Mouse (Mus musculus) megakaryocyte progenitor cell, adult 5-6 weeks (primary cell): ENCODE data around the gene Srsf2. TPM values are rescaled to one million over a fixed set of nuclear protein-coding genes. Genes with fewer than 3 reads are reported as not detected.
"Not testable (repeated sequence)": the region's sequence is repeated elsewhere in the genome, so short reads cannot be mapped to it uniquely, and the experiment has no call there.

Experiments used
- ATAC-seq: replicated peaks from 2 replicates; pipeline ENCODE4 v1.8.0; 2016; ENCODE audit warnings: mild to moderate bottlenecking, moderate TSS enrichment, inconsistent platforms; ENCODE audit not compliant: poor library complexity
- total RNA-seq, 2 experiments: library from RNA; stranded (forward) in 1 of 2; stranded (reverse) in 1 of 2; fragments of 157-497, 149-512 nt in 1 of 2; fragments of 200-1000 nt in 1 of 2; gene quantifications; 2 replicates each; pipeline versions ENCODE4 v1.2.3 to v1.2.4; 2015 to 2017

The Srsf2 gene
- 1,322 and 1,338 TPM in 2 replicates for total RNA-seq (2015)
- 519 and 522 TPM in 2 replicates for total RNA-seq (2017)

DNA sequence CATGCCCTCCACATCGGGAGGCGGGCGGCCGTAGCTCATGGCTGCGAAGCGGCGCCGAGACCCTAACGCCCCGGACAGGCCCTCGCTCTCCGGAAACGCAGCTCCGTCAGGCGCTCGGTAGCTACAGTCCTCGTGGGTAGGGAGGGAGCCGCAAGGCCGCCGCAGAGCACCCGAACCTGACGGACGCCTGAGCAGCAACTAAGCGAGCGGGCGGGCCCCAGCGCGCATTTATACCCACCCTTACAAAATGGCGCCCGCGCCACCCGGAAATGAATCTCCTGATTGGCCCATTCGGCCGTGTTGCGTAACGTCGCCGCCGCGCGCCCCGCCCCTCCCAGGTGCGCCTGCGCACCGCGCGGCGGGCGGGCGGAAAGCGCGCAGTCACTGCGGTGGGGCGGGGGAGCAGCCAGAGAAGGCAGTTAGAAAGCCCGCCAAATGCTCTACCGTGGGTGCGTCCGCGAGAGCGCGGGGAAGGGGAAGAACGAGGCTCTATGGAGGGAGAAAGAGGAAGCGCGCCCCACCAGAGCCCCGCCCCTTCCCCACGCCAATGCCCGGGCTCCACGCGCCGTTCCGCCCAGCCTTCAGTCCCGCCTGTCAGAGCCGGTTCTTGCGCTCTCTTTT lies at the start of gene Srsf2:
Gene Srsf2 (minus strand): TSS at position 204 of the 621 bp plus-strand sequence.
- peak; percentile 71 for ATAC-seq

GRCm38 (mm10) chr11:116902588-116902987 lies 49.7 kb upstream of the Srsf2 start:
- not testable (repeated sequence) for ATAC-seq

- no peak for ATAC-seq
These were observed 46.4 kb upstream of the Srsf2 start for GRCm38 (mm10) chr11:116899247-116899646.

DNA sequence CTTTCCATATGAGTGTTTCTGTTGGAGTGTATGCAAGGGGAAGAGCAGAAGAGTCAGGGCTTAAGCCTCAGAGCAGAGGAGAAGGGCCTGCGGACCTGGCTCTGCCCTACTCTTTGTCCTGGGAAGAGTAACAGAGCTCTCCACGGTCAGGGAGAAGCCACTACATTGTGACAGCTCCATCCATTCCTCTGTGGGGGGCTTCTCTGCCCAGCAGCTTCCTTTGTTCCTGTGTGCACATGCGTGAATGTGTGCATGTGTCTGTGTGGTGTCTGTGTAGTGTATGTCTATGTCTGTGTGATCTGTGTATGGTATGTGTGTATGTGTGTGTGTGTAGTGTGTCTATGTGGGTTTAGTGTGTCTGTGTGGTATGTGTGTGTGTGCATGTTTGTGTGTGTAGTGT lies 42.5 kb upstream of the Srsf2 start:
- no peak for ATAC-seq

GRCm38 (mm10) chr11:116893532-116894442 lies 40.9 kb upstream of the Srsf2 start:
- ATAC-seq, result no peak

DNA sequence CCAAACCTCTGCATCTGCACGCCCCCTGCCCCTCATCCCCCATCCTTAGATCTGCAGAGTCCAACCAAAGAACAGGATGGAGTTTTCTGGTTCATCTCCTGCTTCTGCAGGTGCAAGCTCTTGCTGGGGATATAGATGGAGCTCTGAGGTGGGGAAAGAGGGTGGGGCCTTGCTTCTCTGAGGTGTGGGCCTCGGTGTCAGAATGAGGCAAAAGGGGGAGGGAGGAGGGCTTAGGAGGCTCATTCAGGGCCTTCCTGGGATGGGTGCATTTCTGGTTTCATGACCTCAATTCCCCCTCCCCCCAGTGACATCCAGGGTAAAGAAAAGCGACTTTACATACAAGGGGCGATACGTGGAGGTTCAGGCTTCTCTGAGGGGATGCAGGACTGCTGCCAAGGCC lies 34.2 kb upstream of the Srsf2 start:
- ATAC-seq, result no peak

- ATAC-seq, result peak; percentile 83
These were observed 32.6 kb upstream of the Srsf2 start for GRCm38 (mm10) chr11:116885275-116886151.

GRCm38 (mm10) chr11:116884061-116884460 lies 31.2 kb upstream of the Srsf2 start:
- no peak for ATAC-seq

GRCm38 (mm10) chr11:116882446-116882845 lies 29.6 kb upstream of the Srsf2 start:
- no peak for ATAC-seq

DNA sequence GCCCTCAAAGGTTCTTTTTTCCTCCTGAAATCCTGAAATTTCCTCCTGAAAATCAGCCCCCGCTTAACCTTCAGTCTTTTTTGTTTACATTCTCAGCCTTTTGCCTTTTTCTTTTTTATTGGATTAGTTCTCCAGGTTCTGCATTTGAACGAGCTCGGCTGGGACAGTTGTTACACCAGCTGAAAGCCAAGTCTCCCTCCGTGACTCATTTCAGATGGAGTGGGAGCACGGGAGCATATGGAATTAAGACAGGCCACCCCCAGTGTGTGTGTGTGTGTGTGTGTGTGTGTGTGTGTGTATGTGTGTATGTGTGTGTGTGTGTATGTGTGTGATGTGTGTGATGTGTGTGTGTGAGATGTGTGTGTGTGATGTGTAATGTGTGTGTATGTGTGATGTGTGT lies 28.5 kb upstream of the Srsf2 start:
- no peak for ATAC-seq

DNA sequence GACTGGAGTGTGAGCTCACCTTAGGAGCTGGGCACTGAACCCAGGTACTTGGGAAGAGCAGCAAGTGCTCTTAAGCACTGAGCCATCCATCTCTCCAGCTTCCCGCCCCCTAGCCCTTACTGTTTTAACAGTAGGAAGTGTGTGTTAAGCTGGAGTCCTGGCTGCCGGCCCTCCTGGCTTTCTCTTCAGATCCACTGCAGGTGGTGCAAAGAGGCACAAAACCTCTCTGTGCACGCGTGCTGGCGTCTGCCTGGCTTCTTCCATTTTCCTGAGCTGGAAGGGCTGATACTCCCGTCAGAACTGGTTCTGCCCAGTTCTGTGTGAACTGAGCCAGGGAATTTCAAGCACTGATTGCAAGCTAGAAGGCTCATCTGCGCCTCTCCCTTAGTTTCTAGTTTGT lies 27.9 kb upstream of the Srsf2 start:
- ATAC-seq, result no peak

- no peak for ATAC-seq
These were observed 25.6 kb upstream of the Srsf2 start for GRCm38 (mm10) chr11:116878454-116878853.

DNA sequence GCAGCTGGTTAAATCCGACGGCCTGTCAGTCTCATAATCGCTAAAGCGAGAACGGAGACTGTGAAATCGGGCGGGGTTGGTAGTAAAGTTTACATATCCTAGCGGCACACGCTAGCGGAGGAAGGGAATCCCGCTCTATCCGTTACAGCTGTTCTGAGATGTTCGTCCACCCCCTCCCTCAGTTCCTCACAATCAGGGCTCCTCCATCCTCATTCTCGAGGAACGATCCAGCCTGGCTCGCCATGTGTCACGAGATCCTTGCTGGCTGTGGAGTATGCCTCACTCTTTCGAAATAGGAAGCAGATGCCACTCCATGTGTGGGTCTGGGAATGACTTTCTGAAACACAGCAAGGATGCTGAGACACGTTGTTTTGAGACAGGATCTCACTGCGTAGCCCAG lies 21.1 kb upstream of the Srsf2 start:
- ATAC-seq, result no peak

GRCm38 (mm10) chr11:116871538-116871937 lies 18.6 kb upstream of the Srsf2 start:
- ATAC-seq, result no peak

DNA sequence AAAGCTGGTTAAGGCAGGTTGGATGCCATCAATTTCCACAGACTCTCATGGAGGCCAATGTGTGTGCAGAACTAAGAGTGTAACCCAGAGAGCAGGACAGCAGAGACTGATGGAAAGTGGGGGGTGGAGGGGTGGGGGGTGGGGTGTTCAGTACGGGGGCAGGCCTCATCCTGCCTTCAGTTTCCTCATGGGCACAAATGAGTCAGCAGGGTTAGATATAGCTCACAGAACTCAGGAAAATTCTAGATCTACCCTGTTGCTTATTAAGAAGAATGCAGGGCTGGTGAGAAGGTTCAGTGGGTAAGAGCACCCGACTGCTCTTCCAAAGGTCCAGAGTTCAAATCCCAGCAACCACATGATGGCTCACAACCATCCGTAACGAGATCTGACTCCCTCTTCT lies 16.7 kb upstream of the Srsf2 start:
- ATAC-seq, result no peak

DNA sequence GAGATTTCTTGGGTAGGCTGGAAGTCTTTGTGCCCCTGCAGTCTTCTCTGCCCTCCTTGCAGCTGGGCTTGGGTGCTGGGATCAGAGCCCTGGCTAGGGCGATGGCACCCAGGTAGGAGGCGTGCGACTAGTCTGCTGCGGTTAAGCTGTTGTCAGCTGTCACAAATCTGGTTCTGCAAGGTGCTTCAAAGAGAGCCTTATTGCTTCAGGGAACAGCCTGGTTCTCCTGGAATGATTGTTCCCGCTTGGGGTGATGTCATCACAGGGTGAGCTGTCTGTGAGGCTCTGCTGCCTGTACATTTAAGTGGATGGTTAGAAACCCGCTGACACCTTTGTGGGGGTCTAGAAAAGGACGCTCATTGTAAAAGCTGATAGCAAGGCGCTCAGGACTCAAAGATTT lies 16.3 kb upstream of the Srsf2 start:
- no peak for ATAC-seq

GRCm38 (mm10) chr11:116868129-116868528 lies 15.2 kb upstream of the Srsf2 start:
- no peak for ATAC-seq

DNA sequence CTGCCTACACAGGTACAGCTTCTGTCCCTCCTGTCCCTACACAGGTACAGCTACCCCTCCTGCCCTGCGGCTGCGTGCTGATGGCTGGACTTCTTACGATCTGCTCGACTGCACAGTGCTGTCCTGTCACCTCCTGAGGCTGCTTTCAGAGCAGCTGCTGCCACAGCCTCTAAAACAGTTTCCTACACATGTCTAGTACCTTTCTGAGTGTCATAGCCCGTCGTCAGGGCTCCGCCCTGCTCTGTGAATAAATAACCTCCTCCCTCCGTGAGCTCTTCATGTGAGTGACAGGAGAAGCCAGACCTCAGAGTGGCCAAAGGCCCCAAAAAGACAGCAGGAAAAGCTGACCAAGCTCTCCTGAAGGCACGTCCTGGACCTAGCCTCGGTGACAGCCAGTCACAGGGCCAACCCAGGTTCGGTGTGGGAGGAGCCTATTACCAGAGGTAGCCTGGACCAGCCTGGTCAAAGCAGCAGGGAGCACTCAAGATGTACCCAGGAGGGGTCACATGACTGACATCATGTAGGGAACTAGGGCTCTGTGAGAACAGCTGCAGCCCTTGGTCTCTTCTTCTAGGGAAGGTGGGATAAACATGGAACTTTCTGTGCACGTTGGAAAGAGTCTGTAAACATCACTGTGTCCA lies 13.2 kb upstream of the Srsf2 start:
- no peak for ATAC-seq

DNA sequence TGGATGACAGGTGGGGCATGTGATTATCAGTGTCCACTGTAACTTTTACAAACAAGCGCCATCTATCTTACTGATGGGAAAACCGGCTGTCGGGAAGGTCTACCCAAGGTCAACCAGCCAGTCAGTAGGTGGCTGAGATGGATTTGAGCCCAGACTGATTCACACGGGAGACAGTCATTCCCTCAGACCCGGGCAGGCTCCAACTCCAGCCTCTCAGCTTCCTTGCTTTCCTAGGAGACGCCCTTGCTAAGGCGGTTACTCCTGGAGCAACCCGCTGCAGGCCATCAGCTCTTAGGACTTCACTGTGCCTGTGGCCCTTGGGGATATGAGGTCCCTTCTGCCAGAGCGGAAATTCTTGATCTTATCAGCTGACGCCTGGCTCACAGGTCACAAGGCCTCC lies 11.6 kb upstream of the Srsf2 start:
- no peak for ATAC-seq

DNA sequence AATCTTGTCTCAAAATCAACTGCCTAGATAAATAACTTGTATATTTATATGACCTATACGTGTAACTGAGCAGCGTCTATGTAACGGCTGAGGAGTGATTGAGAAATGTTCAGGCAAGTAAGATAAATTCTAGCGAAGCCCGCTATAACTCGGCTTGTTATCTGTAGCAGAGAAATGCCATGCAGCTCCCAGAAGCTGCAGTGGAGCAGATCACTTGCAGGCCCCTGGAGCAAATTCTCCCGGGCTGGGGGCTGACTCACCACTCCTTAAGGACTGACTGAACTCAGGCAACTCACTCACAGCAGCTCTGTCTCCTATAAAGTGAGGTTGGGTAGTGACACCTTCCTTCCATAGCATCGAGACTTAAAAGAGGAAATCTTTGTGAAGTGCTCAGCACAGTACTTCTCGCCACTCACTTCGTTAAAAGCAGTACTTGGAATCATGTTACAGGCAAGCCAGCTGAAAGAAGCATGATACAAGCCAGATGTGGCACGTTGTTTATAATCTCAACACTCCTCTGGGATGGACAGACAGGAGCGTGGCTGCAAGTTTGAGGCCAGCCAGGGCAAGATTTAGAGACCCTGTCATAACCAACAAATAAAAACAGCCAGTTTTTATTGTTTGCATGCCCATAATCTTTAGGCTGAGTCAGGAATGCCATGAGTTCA lies 4.4 kb upstream of the Srsf2 start:
- ATAC-seq, result no peak
